Mouse (Mus musculus) liver, embryonic 11.5 days (tissue): ENCODE results near the gene Bglap2. TPM values are rescaled to one million over a fixed set of nuclear protein-coding genes. Genes with fewer than 3 reads are reported as not detected.
A peak's percentile ranks its signal among the peaks of the same experiment; 100 is the strongest.

ENCODE experiments used
- ATAC-seq: fragments of 200-750 bp; cut with Nextera tagmentation; replicated peaks from 2 replicates; pipeline ENCODE4 v1.8.0; 2017; ENCODE audit warnings: moderate number of reproducible peaks, mild to moderate bottlenecking, moderate TSS enrichment, moderate library complexity; ENCODE audit not compliant: low FRiP score
- DNase-seq: peaks from one replicate; pipeline ENCODE4 v3.0.0-alpha.2; 2017; ENCODE audit warnings: low spot score
- H3K27ac ChIP-seq: fragments of 300-500 bp; sonication (generic); 2 replicates; pipeline ENCODE4 v1.5.1; 2014; ENCODE audit warnings: mild to moderate bottlenecking, low read depth, low read length, control low read depth
- H3K27me3 ChIP-seq: fragments of 300-500 bp; sonication (generic); replicated peaks from 2 replicates; pipeline ENCODE4 v1.6.1; 2014; ENCODE audit warnings: low read length, mixed read lengths; ENCODE audit not compliant: control insufficient read depth, insufficient read depth
- H3K36me3 ChIP-seq: fragments of 300-500 bp; sonication (generic); 2 replicates; pipeline ENCODE4 v1.6.1; 2014; ENCODE audit warnings: mild to moderate bottlenecking, low read length, moderate library complexity, mixed read lengths; ENCODE audit not compliant: control insufficient read depth, insufficient read depth
- H3K4me1 ChIP-seq: fragments of 300-500 bp; sonication (generic); replicated peaks from 2 replicates; pipeline ENCODE4 v1.6.1; 2014; ENCODE audit warnings: low read length, mixed read lengths; ENCODE audit not compliant: control insufficient read depth, insufficient read depth
- H3K4me2 ChIP-seq: fragments of 300-500 bp; sonication (generic); 2 replicates; pipeline ENCODE4 v1.6.1; 2014; ENCODE audit warnings: mild to moderate bottlenecking, control low read depth, moderate library complexity
- H3K4me3 ChIP-seq: fragments of 300-500 bp; sonication (generic); 2 replicates; pipeline ENCODE4 v1.5.1; 2014; ENCODE audit warnings: low read depth, low read length, control low read depth
- H3K9ac ChIP-seq: fragments of 300-500 bp; sonication (generic); 2 replicates; pipeline ENCODE4 v1.6.1; 2014; ENCODE audit warnings: low read depth, low read length, control low read depth
- H3K9me3 ChIP-seq: fragments of 300-500 bp; sonication (generic); 2 replicates; pipeline ENCODE4 v1.6.1; 2016; ENCODE audit warnings: low read length, inconsistent platforms, mixed read lengths; ENCODE audit not compliant: control insufficient read depth
- WGBS: fragments of 180-500 bp; shearing (Covaris S2); extraction: QIAGEN DNeasy Blood & Tissue Kit; methylation state at CpG from one replicate; pipeline ENCODE4 v1.1.7; 2014; 5-methylcytosine and 5-hydroxymethylcytosine counted together
- polyA plus RNA-seq: library from polyadenylated mRNA; unstranded; fragments of >200 nt; fragmentation: Nextera tagmentation; extraction: Ambion mirVana; gene quantifications from 2 replicates; pipeline ENCODE4 v1.2.1, GENCODE M21; 2014

Gene Bglap2
- polyA plus RNA-seq, 1 experiment from 2014 or later = not detected

- H3K27ac ChIP-seq = no peak overlapping the region
- no peaks in the 10 kb centered on the region for H3K9me3 ChIP-seq
- no peaks in the 10 kb centered on the region for H3K27me3 ChIP-seq
- H3K4me1 ChIP-seq = peaks cover 20% of the 10 kb centered on the region
- 0 out of 2 replicates have a peak overlapping the region, but pooled peaks have one; percentile 6 for H3K9ac ChIP-seq
- 58% methylated on average over 4 of the region's 4 CpGs for WGBS
- peaks cover 35% of the 10 kb centered on the region; the same call in 1 of the 2 replicates for H3K36me3 ChIP-seq
- no peak overlapping the region for H3K4me3 ChIP-seq
- DNase-seq (no peak), ATAC-seq (no peak)
- H3K4me2 ChIP-seq = no peak overlapping the region
These were observed 37.2 kb upstream of the Bglap2 start for GRCm38 (mm10) chr3:88415668-88416067.

GRCm38 (mm10) chr3:88412636-88413035 is 34.1 kb upstream of the Bglap2 start:
- H3K4me3 ChIP-seq = no peak overlapping the region
- peaks cover 15% of the 10 kb centered on the region; the same call in 1 of the 2 replicates for H3K36me3 ChIP-seq
- ATAC-seq = no peak
- H3K27ac ChIP-seq = no peak overlapping the region; the same call in 1 of the 2 replicates
- peaks cover 38% of the 10 kb centered on the region for H3K4me1 ChIP-seq
- no peak overlapping the region for H3K4me2 ChIP-seq
- WGBS = 76% methylated on average over 11 of the region's 11 CpGs
- no peak for DNase-seq
- H3K27me3 ChIP-seq = no peaks in the 10 kb centered on the region
- H3K9me3 ChIP-seq = no peaks in the 10 kb centered on the region
- no peak overlapping the region for H3K9ac ChIP-seq

GRCm38 (mm10) chr3:88411681-88412080 is 33.2 kb upstream of the Bglap2 start:
- Histone ChIP-seq H3K9ac (peak overlapping the region; percentile 3; the same call in 1 of the 2 replicates), H3K36me3 (peaks cover 13% of the 10 kb centered on the region; the same call in 1 of the 2 replicates), H3K4me1 (peaks cover 43% of the 10 kb centered on the region), H3K9me3 (no peaks in the 10 kb centered on the region), H3K27ac (no peak overlapping the region; the same call in 1 of the 2 replicates), H3K4me2 (peak overlapping the region; percentile 25; the same call in 1 of the 2 replicates), H3K4me3 (no peak overlapping the region), H3K27me3 (no peaks in the 10 kb centered on the region)
- ATAC-seq (0 out of 2 replicates have a peak, but pooled peaks have one; percentile 24), DNase-seq (no peak)
- 64% methylated on average over 4 of the region's 4 CpGs for WGBS

DNA sequence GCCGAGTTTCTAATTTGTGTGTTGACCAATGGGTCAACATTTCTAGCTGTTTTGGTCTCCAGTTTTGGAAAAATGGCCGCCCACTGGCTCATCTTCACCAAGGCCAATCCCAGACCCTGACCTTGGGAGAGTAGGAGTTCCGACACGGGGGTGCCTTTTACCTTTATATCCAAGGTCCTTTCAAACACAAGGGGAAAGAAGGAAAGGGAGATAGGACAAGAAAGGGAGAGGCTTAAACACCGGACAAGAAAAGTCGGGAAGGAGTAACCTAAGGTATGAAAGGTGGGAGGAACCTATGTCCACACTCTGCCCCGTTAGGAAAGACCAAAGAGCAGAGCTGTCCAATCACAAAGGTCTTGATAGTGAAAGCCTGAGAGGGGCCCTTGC is 32.1 kb upstream of the Bglap2 start:
- H3K4me3 ChIP-seq = peak overlapping the region; percentile 80
- no peaks in the 10 kb centered on the region for H3K27me3 ChIP-seq
- no peak; the same call in 1 of the 2 replicates for ATAC-seq
- WGBS = 22% methylated on average over 7 of the region's 7 CpGs
- H3K9me3 ChIP-seq = no peaks in the 10 kb centered on the region
- H3K4me2 ChIP-seq = peak overlapping the region; percentile 91
- H3K9ac ChIP-seq = peak overlapping the region; percentile 97
- H3K4me1 ChIP-seq = peaks cover 40% of the 10 kb centered on the region
- peak overlapping the region; percentile 91 for H3K27ac ChIP-seq
- DNase-seq = no peak
- H3K36me3 ChIP-seq = peaks cover 12% of the 10 kb centered on the region; the same call in 1 of the 2 replicates

GRCm38 (mm10) chr3:88409741-88410644 is 31.5 kb upstream of the Bglap2 start, which contains the start of gene Pmf1:
Gene Pmf1, minus strand, starts transcription at chr3:88410331.
- Histone ChIP-seq H3K9me3 (no peaks in the 10 kb centered on the region), H3K4me3 (peak within 1 kb of the TSS; percentile 80), H3K36me3 (peaks cover 11% of the 10 kb centered on the region; the same call in 1 of the 2 replicates), H3K4me2 (peak within 1 kb of the TSS; percentile 91), H3K27me3 (no peaks in the 10 kb centered on the region), H3K4me1 (peaks cover 37% of the 10 kb centered on the region), H3K27ac (peak within 1 kb of the TSS; percentile 91), H3K9ac (peak within 1 kb of the TSS; percentile 97)
- DNase-seq (peak; percentile 93), ATAC-seq (peak; percentile 92)
- under 1% methylated on average over 54 of the region's 54 CpGs for WGBS

GRCm38 (mm10) chr3:88408953-88409352 is 30.5 kb upstream of the Bglap2 start:
- Histone ChIP-seq H3K27me3 (no peaks in the 10 kb centered on the region), H3K9ac (peak overlapping the region; percentile 97), H3K9me3 (no peaks in the 10 kb centered on the region), H3K4me2 (peak overlapping the region; percentile 91), H3K36me3 (peaks cover 12% of the 10 kb centered on the region), H3K4me3 (peak overlapping the region; percentile 80), H3K27ac (peak overlapping the region; percentile 91; the same call in 1 of the 2 replicates), H3K4me1 (peaks cover 37% of the 10 kb centered on the region)
- ATAC-seq = no peak
- DNase-seq = peak; percentile 35
- 56% methylated on average over 5 of the region's 5 CpGs for WGBS

- H3K9me3 ChIP-seq = no peaks in the 10 kb centered on the region
- H3K4me1 ChIP-seq = peaks cover 37% of the 10 kb centered on the region
- no peak overlapping the region for H3K9ac ChIP-seq
- WGBS = 61% methylated on average over 7 of the region's 7 CpGs
- DNase-seq (peak; percentile 29), ATAC-seq (no peak)
- no peak overlapping the region; the same call in 1 of the 2 replicates for H3K27ac ChIP-seq
- H3K4me3 ChIP-seq = no peak overlapping the region
- H3K27me3 ChIP-seq = no peaks in the 10 kb centered on the region
- H3K4me2 ChIP-seq = no peak overlapping the region
- H3K36me3 ChIP-seq = peaks cover 11% of the 10 kb centered on the region
These were observed 29.0 kb upstream of the Bglap2 start for GRCm38 (mm10) chr3:88407529-88407928.

- H3K36me3 ChIP-seq = peaks cover 7% of the 10 kb centered on the region
- H3K4me1 ChIP-seq = peaks cover 35% of the 10 kb centered on the region
- 4% methylated on average over 2 of the region's 2 CpGs for WGBS
- no peak overlapping the region for H3K9ac ChIP-seq
- no peak overlapping the region for H3K4me3 ChIP-seq
- H3K9me3 ChIP-seq = no peaks in the 10 kb centered on the region
- H3K27ac ChIP-seq = no peak overlapping the region; the same call in 1 of the 2 replicates
- no peak for ATAC-seq
- peak; percentile 55 for DNase-seq
- H3K4me2 ChIP-seq = peak overlapping the region; percentile 25; the same call in 1 of the 2 replicates
- H3K27me3 ChIP-seq = no peaks in the 10 kb centered on the region
These were observed 28.6 kb upstream of the Bglap2 start for GRCm38 (mm10) chr3:88407090-88407489.
